Mouse (Mus musculus) kidney, adult 8-10 months (tissue): ENCODE measurements at regions not wholly inside any gene's neighbourhood (a gene's known extent, or its start where the extent isn't known, plus 50 kb on each side); places are given as distances from the start of the nearest gene placed in this dataset.
"Not testable (repeated sequence)": the region's sequence is repeated elsewhere in the genome, so short reads cannot be mapped to it uniquely, and the experiment has no call there.

ENCODE experiments used
- DNase-seq, 2 experiments: peaks; one replicate each; pipeline ENCODE4 v3.0.0; 2022

GRCm38 (mm10) chr8:90046779-90047178 lies 301.4 kb downstream of the Tox3 start:
- no peak for DNase-seq

- DNase-seq: no peak
These were observed 311.7 kb downstream of the Tox3 start for GRCm38 (mm10) chr8:90036436-90036835.

- no peak for DNase-seq
These were observed 315.6 kb downstream of the Tox3 start for GRCm38 (mm10) chr8:90032572-90032971.

GRCm38 (mm10) chr8:90031220-90031619 lies 316.9 kb downstream of the Tox3 start:
- DNase-seq: no peak

GRCm38 (mm10) chr8:90017958-90018357 lies 330.2 kb downstream of the Tox3 start:
- DNase-seq: not testable (repeated sequence)

- no peak for DNase-seq
These were observed 334.4 kb downstream of the Tox3 start for GRCm38 (mm10) chr8:90013755-90014154.

- peak; percentile 68 to 91 for DNase-seq
These were observed 336.3 kb downstream of the Tox3 start for GRCm38 (mm10) chr8:90011682-90012409.

GRCm38 (mm10) chr8:90009431-90009830 lies 338.7 kb downstream of the Tox3 start:
- DNase-seq: no peak

GRCm38 (mm10) chr8:90000899-90001640 lies 347.1 kb downstream of the Tox3 start:
- peak; percentile 41 to 82 for DNase-seq

- DNase-seq: no peak
These were observed 354.4 kb downstream of the Tox3 start for GRCm38 (mm10) chr8:89993743-89994142.

GRCm38 (mm10) chr8:89983859-89984258 lies 364.3 kb downstream of the Tox3 start:
- DNase-seq: no peak

GRCm38 (mm10) chr8:89982551-89982950 lies 365.6 kb downstream of the Tox3 start:
- no peak for DNase-seq

- DNase-seq: no peak
These were observed 366.8 kb downstream of the Tox3 start for GRCm38 (mm10) chr8:89981320-89981719.

GRCm38 (mm10) chr8:89980441-89980840 lies 367.7 kb downstream of the Tox3 start:
- DNase-seq: no peak

- no peak for DNase-seq
These were observed 385.3 kb downstream of the Tox3 start for GRCm38 (mm10) chr8:89962799-89963198.

- DNase-seq: no peak
These were observed 390.7 kb downstream of the Tox3 start for GRCm38 (mm10) chr8:89957486-89957885.

- no peak for DNase-seq
These were observed 391.6 kb downstream of the Tox3 start for GRCm38 (mm10) chr8:89956482-89957020.

GRCm38 (mm10) chr8:89938836-89939235 lies 409.3 kb downstream of the Tox3 start:
- DNase-seq: no peak

GRCm38 (mm10) chr8:89934521-89934920 lies 413.6 kb downstream of the Tox3 start:
- DNase-seq: no peak

GRCm38 (mm10) chr8:89926666-89927232 lies 421.4 kb downstream of the Tox3 start:
- no peak for DNase-seq

GRCm38 (mm10) chr8:89924697-89925096 lies 423.4 kb downstream of the Tox3 start:
- DNase-seq: peak in 1 of 2 experiments; percentile 11

GRCm38 (mm10) chr8:89914076-89914475 lies 434.1 kb downstream of the Tox3 start:
- DNase-seq: no peak

GRCm38 (mm10) chr8:89906200-89906599 lies 441.9 kb downstream of the Tox3 start:
- DNase-seq: no peak

- no peak for DNase-seq
These were observed 442.6 kb downstream of the Tox3 start for GRCm38 (mm10) chr8:89905588-89905987.
